Mouse (Mus musculus) ES-E14 (cell line): ENCODE measurements around the gene Lmod2.

Experiments
- CHD2 ChIP-seq: IDR thresholded peaks from 2 replicates; pipeline ENCODE4 v1.6.1; 2014; ENCODE audit warnings: mild to moderate bottlenecking, low read depth, low read length, inconsistent platforms
- HCFC1 ChIP-seq: IDR thresholded peaks from 2 replicates; pipeline ENCODE4 v1.6.1; 2012; ENCODE audit warnings: low read length, inconsistent platforms, borderline replicate concordance; ENCODE audit not compliant: insufficient read depth
- MAFK ChIP-seq: IDR thresholded peaks from 2 replicates; pipeline ENCODE4 v1.6.1; 2014; ENCODE audit warnings: mild to moderate bottlenecking, low read depth, low read length, inconsistent platforms; ENCODE audit not compliant: insufficient read depth
- ZNF384 ChIP-seq: IDR thresholded peaks from 2 replicates; pipeline ENCODE4 v1.6.1; 2012; ENCODE audit warnings: low read depth, low read length, inconsistent platforms

- TF ChIP-seq ZNF384 (no peak), MAFK (no peak), HCFC1 (no peak), CHD2 (no peak)
These were observed 54.0 kb downstream of the Lmod2 start for GRCm38 (mm10) chr6:24651538-24651937.
